Mouse (Mus musculus) stomach, embryonic 15.5 days (tissue): ENCODE data around the gene Bik. TPM values are rescaled to one million over a fixed set of nuclear protein-coding genes. Genes with fewer than 3 reads are reported as not detected.

ENCODE experiments used
- ATAC-seq: fragments of 200-750 bp; cut with Nextera tagmentation; 2 replicates; pipeline ENCODE4 v1.8.0; 2017; ENCODE audit warnings: low read depth, moderate number of reproducible peaks, moderate TSS enrichment; ENCODE audit not compliant: insufficient read depth, low FRiP score
- H3K27ac ChIP-seq: fragments of 300-500 bp; sonication (generic); 2 replicates; pipeline ENCODE4 v1.5.1; 2015; ENCODE audit warnings: mild to moderate bottlenecking, inconsistent platforms
- H3K27me3 ChIP-seq: fragments of 300-500 bp; sonication (generic); replicated peaks from 2 replicates; pipeline ENCODE4 v1.6.1; 2015; ENCODE audit warnings: inconsistent platforms
- H3K36me3 ChIP-seq: fragments of 300-500 bp; sonication (generic); 2 replicates; pipeline ENCODE4 v1.6.1; 2015; ENCODE audit warnings: inconsistent platforms
- H3K4me1 ChIP-seq: fragments of 300-500 bp; sonication (generic); 2 replicates; pipeline ENCODE4 v1.6.1; 2015; ENCODE audit warnings: inconsistent platforms
- H3K4me2 ChIP-seq: fragments of 300-500 bp; sonication (generic); 2 replicates; pipeline ENCODE4 v1.6.1; 2015; ENCODE audit warnings: mild to moderate bottlenecking, inconsistent platforms
- H3K4me3 ChIP-seq: fragments of 300-500 bp; sonication (generic); replicated peaks from 2 replicates; pipeline ENCODE4 v1.5.1; 2015; ENCODE audit warnings: inconsistent platforms
- H3K9ac ChIP-seq: fragments of 300-500 bp; sonication (generic); 2 replicates; pipeline ENCODE4 v1.6.1; 2015; ENCODE audit warnings: inconsistent platforms
- H3K9me3 ChIP-seq: fragments of 300-500 bp; sonication (generic); 2 replicates; pipeline ENCODE4 v1.6.1; 2016; ENCODE audit warnings: inconsistent platforms
- WGBS: fragments of 180-500 bp; shearing (Covaris S2); methylation state at CpG from one replicate; pipeline ENCODE4 v1.1.7; 2015; 5-methylcytosine and 5-hydroxymethylcytosine counted together
- polyA plus RNA-seq: library from polyadenylated mRNA; unstranded; fragments of >200 nt; fragmentation: Nextera tagmentation; extraction: Ambion mirVana; gene quantifications from 2 replicates; pipeline ENCODE4 v1.2.1, GENCODE M21; 2015

Bik gene
- polyA plus RNA-seq, 1 experiment from 2014 or later = 5.8 TPM

- Histone ChIP-seq H3K4me3 (no peak overlapping the region), H3K4me1 (no peaks in the 10 kb centered on the region), H3K27ac (no peak overlapping the region), H3K36me3 (peaks cover 34% of the 10 kb centered on the region), H3K4me2 (no peak overlapping the region), H3K9me3 (no peaks in the 10 kb centered on the region), H3K9ac (no peak overlapping the region), H3K27me3 (no peaks in the 10 kb centered on the region)
- WGBS = 94% methylated on average over 12 of the region's 12 CpGs
- no peak for ATAC-seq
These were observed 46.9 kb downstream of the Bik start for GRCm38 (mm10) chr15:83573606-83574005.

GRCm38 (mm10) chr15:83574731-83575351 lies 48.2 kb downstream of the Bik start:
- no peak overlapping the region for H3K9ac ChIP-seq
- no peaks in the 10 kb centered on the region for H3K4me1 ChIP-seq
- peak; percentile 24; the same call in 1 of the 2 replicates for ATAC-seq
- no peak overlapping the region for H3K4me2 ChIP-seq
- 71% methylated on average over 6 of the region's 6 CpGs for whole genome bisulfite sequencing
- H3K27me3 ChIP-seq = no peaks in the 10 kb centered on the region
- no peak overlapping the region for H3K27ac ChIP-seq
- H3K9me3 ChIP-seq = no peaks in the 10 kb centered on the region
- peaks cover 44% of the 10 kb centered on the region for H3K36me3 ChIP-seq
- no peak overlapping the region for H3K4me3 ChIP-seq

GRCm38 (mm10) chr15:83575543-83575942 lies 48.9 kb downstream of the Bik start:
- Histone ChIP-seq H3K36me3 (peaks cover 50% of the 10 kb centered on the region), H3K9ac (no peak overlapping the region), H3K4me2 (no peak overlapping the region), H3K4me3 (no peak overlapping the region), H3K9me3 (no peaks in the 10 kb centered on the region), H3K4me1 (no peaks in the 10 kb centered on the region), H3K27ac (no peak overlapping the region), H3K27me3 (no peaks in the 10 kb centered on the region)
- no peak for ATAC-seq
- WGBS = 94% methylated on average over 8 of the region's 8 CpGs

GRCm38 (mm10) chr15:83576651-83577050 lies 50.0 kb downstream of the Bik start:
- Histone ChIP-seq H3K9ac (no peak overlapping the region), H3K4me3 (no peak overlapping the region), H3K9me3 (no peaks in the 10 kb centered on the region), H3K4me1 (no peaks in the 10 kb centered on the region), H3K27ac (no peak overlapping the region), H3K27me3 (no peaks in the 10 kb centered on the region), H3K36me3 (peaks cover 60% of the 10 kb centered on the region), H3K4me2 (no peak overlapping the region)
- 91% methylated on average over 9 of the region's 9 CpGs for WGBS
- no peak for ATAC-seq

- Histone ChIP-seq H3K4me3 (no peak overlapping the region), H3K27me3 (no peaks in the 10 kb centered on the region), H3K36me3 (peaks cover 63% of the 10 kb centered on the region), H3K4me2 (no peak overlapping the region), H3K27ac (no peak overlapping the region), H3K9me3 (no peaks in the 10 kb centered on the region), H3K9ac (no peak overlapping the region), H3K4me1 (no peaks in the 10 kb centered on the region)
- 81% methylated on average over 4 of the region's 4 CpGs for WGBS
- no peak for ATAC-seq
These were observed 56.3 kb downstream of the Bik start for GRCm38 (mm10) chr15:83582931-83583330.

- Histone ChIP-seq H3K9me3 (no peaks in the 10 kb centered on the region), H3K36me3 (peaks cover 58% of the 10 kb centered on the region), H3K4me2 (no peak overlapping the region), H3K27me3 (no peaks in the 10 kb centered on the region), H3K27ac (no peak overlapping the region), H3K9ac (no peak overlapping the region), H3K4me3 (no peak overlapping the region), H3K4me1 (no peaks in the 10 kb centered on the region)
- ATAC-seq = peak; percentile 68; the same call in 1 of the 2 replicates
- 71% methylated on average over 8 of the region's 8 CpGs for WGBS
These were observed 56.9 kb downstream of the Bik start for GRCm38 (mm10) chr15:83583419-83584156.

- ATAC-seq = no peak
- WGBS = 86% methylated on average over 6 of the region's 6 CpGs
- Histone ChIP-seq H3K9ac (no peak overlapping the region), H3K4me2 (no peak overlapping the region), H3K9me3 (no peaks in the 10 kb centered on the region), H3K4me3 (no peak overlapping the region), H3K27ac (no peak overlapping the region), H3K4me1 (no peaks in the 10 kb centered on the region), H3K27me3 (no peaks in the 10 kb centered on the region), H3K36me3 (peaks cover 48% of the 10 kb centered on the region)
These were observed 58.1 kb downstream of the Bik start for GRCm38 (mm10) chr15:83584741-83585220.

GRCm38 (mm10) chr15:83590841-83591240 lies 64.2 kb downstream of the Bik start:
- H3K9ac ChIP-seq = no peak overlapping the region
- H3K4me1 ChIP-seq = peaks cover 22% of the 10 kb centered on the region
- peaks cover 15% of the 10 kb centered on the region for H3K36me3 ChIP-seq
- H3K27ac ChIP-seq = no peak overlapping the region
- H3K9me3 ChIP-seq = no peaks in the 10 kb centered on the region
- 93% methylated on average over 4 of the region's 4 CpGs for WGBS
- no peak overlapping the region for H3K4me2 ChIP-seq
- ATAC-seq = no peak
- no peaks in the 10 kb centered on the region for H3K27me3 ChIP-seq
- H3K4me3 ChIP-seq = no peak overlapping the region

GRCm38 (mm10) chr15:83591758-83592157 lies 65.1 kb downstream of the Bik start:
- ATAC-seq = no peak
- Histone ChIP-seq H3K27me3 (no peaks in the 10 kb centered on the region), H3K36me3 (peaks cover 6% of the 10 kb centered on the region), H3K4me3 (no peak overlapping the region), H3K27ac (peak overlapping the region; percentile 78; the same call in 1 of the 2 replicates), H3K9me3 (no peaks in the 10 kb centered on the region), H3K4me2 (no peak overlapping the region), H3K9ac (no peak overlapping the region), H3K4me1 (peaks cover 22% of the 10 kb centered on the region)
- WGBS = 76% methylated on average over 6 of the region's 6 CpGs

- H3K9ac ChIP-seq = no peak overlapping the region
- no peaks in the 10 kb centered on the region for H3K36me3 ChIP-seq
- H3K4me3 ChIP-seq = 0 out of 2 replicates have a peak overlapping the region, but pooled peaks have one; percentile 87
- no peaks in the 10 kb centered on the region for H3K9me3 ChIP-seq
- 52% methylated on average over 8 of the region's 8 CpGs for WGBS
- peak; percentile 50; the same call in 1 of the 2 replicates for ATAC-seq
- H3K27ac ChIP-seq = peak overlapping the region; percentile 78
- H3K27me3 ChIP-seq = no peaks in the 10 kb centered on the region
- H3K4me1 ChIP-seq = peaks cover 22% of the 10 kb centered on the region
- peak overlapping the region; percentile 88 for H3K4me2 ChIP-seq
These were observed 65.9 kb downstream of the Bik start for GRCm38 (mm10) chr15:83592260-83593188.

- H3K4me3 ChIP-seq = 0 out of 2 replicates have a peak overlapping the region, but pooled peaks have one; percentile 87
- H3K4me2 ChIP-seq = peak overlapping the region; percentile 88
- no peak overlapping the region for H3K9ac ChIP-seq
- no peaks in the 10 kb centered on the region for H3K36me3 ChIP-seq
- H3K27me3 ChIP-seq = no peaks in the 10 kb centered on the region
- H3K9me3 ChIP-seq = no peaks in the 10 kb centered on the region
- no peak for ATAC-seq
- peak overlapping the region; percentile 78 for H3K27ac ChIP-seq
- H3K4me1 ChIP-seq = peaks cover 22% of the 10 kb centered on the region
These were observed 66.5 kb downstream of the Bik start for GRCm38 (mm10) chr15:83593189-83593585.
